Mouse (Mus musculus) cerebral cortex, adult 2 months (tissue): ENCODE data around the gene Slc12a9.

ENCODE experiments used
- WGBS: fragments of 180-500 bp; shearing (Covaris S2); methylation state at CpG from one replicate; pipeline ENCODE4 v1.1.7; 2018; 5-methylcytosine and 5-hydroxymethylcytosine counted together

The Slc12a9 gene

DNA sequence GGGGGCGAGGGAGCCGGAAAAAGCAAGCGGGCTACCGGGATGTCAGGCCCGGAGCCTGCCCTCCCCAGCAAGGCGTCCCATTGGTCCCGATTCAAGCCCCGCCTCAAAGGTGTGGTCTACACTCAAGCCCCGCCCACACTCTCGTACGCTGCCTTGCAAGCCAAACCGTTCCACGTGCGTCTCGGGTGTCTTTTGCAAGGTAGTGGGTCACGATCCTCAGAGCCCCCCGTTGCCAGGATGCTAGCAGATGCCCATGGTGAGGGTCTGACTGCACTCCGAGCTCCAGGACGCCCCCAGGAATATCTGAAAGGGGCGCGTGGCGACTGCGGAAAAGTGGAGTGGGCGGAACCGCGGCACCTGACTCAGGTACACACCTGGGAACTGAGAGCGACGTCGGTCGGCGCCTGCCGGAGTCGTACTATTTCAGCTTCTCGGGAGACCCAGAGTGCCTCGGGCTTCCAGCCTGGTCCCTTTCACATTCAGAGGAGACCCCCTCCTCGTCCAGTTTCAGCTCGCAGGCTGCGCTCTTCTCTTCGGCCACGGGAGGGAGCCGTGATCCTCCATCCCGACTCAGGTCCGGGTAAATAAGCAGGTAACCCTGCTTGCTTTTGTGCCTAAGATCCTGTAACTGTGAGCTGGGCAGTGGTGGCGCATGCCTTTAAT, at the start of gene Slc12a9:
Gene Slc12a9 (minus strand): TSS at position 86 of the 663 bp plus-strand sequence.
- WGBS: 1% methylated on average over 44 of the region's 44 CpGs

DNA sequence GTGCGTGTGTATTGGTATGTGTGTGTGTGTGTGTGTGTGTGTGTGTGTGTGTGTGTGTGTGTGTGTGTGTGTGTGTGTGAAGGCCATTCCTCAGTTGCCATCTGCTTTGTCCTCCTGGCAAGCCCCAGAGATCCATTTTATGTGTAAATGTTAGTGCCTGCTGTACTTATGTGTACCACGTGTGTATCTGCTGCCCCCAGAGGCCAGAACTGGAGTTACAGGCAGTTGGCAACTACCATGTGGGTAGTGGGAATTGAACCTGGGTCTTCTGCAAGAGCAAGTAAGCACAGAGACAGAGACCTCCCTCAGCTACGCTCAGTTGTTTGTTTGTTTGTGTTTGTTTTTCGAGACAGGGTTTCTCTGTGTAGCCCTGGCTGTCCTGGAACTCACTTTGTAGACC, 47.8 kb upstream of the Slc12a9 start:
- WGBS: 58% methylated on average over 4 of the region's 4 CpGs

DNA sequence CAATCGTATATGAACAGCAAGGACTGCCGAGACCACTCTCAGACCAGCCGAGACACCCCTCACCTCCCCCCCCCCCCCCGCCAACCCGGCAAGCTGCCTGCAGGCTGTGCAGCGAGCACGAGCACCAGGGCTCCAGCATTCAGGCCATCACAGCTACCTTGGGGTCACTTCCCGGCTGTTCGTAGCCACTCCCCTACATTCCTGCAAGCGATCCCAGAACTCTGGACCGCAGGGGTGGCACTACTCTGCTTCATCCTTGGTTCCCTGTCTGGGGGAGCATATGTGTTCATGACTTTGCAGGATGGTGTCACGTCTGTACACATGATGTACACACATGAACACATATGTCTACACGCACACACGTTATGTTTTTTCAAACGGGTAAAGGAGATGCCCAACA, 44.2 kb upstream of the Slc12a9 start:
- WGBS: 46% methylated on average over 11 of the region's 15 CpGs

DNA sequence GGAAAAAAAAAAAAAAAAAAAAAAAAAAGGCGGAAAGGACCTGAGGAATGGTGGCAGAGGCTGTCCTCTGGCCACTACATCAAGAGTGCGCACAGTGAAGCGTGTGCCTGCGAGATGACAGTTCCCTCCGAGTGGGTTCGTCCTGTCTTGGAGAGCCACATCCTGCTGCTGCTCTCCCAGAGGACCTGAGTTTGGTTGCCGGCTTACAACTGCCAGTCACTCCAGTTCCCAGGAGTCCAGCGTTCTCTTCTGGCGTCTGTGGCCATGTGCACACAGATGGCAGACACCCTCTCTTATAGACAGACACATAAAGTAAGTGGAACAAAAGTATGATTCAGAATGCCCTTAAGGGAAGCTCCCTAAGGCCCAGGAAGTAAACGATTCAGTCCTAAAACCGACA, 43.8 kb upstream of the Slc12a9 start:
- 42% methylated on average over 10 of the region's 11 CpGs for WGBS

DNA sequence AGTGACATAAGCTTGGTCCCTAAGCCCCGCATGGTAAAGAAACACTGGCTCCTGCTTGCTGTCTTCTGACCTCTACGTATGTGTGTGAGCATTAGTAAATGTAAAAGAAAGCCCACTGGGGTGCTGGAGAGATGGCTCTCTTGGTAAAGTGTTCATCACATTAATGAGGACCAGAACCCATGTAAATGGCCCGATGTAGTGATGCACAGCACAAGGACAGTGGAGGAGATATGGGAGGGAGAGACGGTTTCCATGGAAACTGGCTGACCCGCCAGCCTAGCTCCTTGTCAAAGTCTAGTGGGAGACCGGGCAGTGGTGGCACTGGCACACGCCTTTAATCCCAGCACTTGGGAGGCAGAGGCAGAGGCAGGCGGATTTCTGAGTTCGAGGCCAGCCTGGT, 43.3 kb upstream of the Slc12a9 start:
- 52% methylated on average over 9 of the region's 9 CpGs for WGBS

DNA sequence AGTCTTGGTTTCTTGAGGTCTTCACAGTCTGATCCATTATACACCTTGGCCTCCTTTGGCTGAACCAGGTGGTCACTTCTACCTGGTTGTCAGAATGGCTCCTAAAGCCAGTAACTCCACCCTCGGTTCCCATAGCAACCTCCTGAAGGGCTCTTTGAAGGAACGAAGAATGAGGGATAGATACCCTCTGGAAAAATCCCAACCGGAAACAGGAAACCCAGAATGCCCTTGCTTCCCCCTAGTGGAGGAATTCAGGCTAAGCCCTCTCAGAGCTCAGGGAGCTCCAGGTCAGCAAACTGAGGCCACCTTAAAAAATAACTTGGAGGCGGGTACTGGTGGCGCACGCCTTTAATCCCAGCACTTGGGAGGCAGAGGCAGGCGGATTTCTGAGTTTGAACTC, 42.8 kb upstream of the Slc12a9 start:
- 43% methylated on average over 7 of the region's 7 CpGs for WGBS

DNA sequence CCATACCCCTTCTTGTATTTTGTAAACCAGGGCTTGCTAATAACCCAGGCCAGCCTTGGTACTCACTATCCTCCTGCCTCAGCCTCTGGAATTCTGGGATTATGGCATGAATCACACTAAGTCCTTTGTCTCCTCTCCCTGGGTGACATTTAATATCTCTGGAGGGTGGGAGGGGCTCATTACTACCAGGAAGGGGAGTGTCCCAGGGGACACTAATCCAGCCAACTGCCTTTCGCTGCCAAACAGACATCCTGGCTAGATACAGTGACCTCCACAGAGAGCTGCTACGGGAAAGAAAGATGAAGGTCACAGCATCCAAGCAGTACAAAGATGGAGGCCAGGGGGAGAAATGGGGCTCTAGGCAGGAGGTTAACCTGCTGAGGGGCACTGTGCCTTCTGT, 42.2 kb upstream of the Slc12a9 start:
- 49% methylated on average over 2 of the region's 2 CpGs for WGBS

DNA sequence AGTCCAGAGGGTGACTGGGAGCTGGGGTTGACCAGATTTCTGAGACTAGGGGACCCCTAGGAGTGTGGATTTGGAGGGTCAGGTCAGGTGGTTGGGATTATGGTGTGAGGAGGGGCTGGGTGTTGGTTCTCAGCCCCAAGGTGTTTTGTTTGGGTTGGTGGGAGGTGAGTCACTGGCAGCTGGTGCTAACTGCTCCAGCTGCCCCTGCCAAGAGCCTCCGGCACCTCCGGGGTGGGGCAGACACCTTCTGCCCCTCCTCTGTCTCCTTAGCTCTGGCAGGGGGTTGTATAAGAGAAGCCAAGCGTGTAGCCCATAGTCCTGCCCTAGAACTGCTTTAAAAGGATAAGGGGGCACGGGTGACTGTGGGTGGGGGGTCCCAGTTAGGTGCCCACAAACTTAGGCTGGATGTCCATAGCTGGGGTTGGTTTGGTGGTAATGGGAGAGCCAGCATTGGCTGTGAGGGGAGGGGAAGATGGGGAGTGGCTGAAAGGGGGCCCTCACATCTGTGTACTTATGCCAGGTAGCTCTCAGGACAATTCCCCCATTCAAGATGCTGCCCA, 41.2 kb upstream of the Slc12a9 start:
- WGBS: 89% methylated on average over 4 of the region's 4 CpGs

DNA sequence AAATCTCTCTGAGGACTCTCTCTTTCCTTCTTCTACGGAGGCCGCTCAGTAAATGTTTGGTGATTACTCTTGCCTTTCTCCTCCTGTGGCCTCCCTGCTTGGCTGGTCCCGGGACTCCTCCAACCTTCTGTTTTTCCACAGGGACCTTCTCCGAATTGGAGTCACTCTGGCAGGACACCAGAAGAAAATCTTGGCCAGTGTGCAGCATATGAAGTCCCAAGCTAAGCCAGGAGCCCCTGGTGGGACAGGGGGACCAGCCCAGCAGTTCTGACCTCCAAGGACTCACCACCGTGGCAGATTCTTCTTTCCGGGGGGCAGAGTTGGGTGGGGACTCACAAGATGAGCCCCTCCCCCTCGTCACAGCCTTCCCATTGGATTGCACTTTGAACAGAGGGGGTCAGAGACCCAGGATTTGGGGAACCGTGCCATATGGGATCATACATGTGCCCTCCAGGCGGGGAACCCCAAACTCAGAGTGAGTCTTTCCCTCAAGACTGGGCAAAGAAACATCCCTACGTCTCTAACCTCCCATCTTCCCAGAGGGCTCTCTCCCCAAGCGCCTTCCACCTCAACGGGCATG, 40.1 kb upstream of the Slc12a9 start:
- 79% methylated on average over 12 of the region's 12 CpGs for WGBS

DNA sequence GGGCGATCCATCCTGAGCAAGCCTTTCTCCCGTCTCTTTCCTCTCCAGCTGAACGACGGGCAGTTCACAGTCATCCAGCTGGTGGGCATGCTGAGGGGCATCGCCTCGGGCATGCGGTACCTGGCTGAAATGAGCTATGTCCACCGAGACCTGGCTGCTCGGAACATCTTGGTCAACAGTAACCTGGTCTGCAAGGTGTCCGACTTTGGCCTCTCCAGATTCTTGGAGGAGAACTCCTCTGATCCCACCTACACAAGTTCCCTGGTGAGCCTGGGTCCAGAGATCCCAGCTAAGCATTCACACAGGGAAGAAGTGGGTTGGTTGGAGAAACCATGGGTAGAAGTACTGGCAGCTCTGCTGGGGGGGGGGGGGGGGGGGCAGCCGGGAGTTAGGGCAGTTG, 36.3 kb upstream of the Slc12a9 start:
- WGBS: 95% methylated on average over 10 of the region's 11 CpGs

DNA sequence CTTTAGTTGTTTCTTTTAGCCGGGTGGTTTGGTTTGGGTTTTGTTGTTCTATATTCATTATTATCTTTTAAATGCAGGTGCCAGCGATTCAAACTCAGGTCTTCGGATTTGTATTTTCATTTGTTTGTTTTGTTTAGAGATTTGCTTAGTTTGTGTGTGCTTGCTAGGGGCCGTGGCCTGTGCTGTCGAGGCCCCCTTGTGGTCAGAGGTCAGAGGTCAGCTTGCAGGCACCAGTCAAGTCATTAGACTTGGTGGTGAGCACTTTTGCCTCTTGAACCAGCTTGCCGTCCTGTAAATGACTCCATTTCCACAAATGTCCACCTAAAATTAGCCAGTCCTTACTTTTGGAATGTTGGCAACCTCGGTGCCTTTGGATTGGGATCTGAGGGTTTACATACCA, 25.0 kb upstream of the Slc12a9 start:
- 52% methylated on average over 7 of the region's 7 CpGs for WGBS

DNA sequence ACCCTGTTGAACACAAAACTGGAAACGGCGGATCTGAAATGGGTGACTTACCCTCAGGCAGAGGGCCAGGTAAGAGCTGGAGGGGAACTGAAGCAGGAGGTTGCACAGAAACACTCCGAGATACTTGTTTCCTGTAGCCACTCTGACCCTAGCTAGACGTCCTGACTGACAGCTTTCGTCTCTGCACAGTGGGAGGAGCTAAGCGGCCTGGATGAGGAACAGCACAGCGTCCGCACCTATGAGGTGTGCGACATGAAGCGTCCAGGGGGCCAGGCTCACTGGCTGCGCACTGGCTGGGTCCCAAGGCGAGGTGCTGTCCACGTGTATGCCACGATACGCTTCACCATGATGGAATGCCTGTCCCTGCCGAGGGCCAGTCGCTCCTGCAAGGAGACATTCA, 20.7 kb upstream of the Slc12a9 start:
- 88% methylated on average over 17 of the region's 17 CpGs for WGBS

DNA sequence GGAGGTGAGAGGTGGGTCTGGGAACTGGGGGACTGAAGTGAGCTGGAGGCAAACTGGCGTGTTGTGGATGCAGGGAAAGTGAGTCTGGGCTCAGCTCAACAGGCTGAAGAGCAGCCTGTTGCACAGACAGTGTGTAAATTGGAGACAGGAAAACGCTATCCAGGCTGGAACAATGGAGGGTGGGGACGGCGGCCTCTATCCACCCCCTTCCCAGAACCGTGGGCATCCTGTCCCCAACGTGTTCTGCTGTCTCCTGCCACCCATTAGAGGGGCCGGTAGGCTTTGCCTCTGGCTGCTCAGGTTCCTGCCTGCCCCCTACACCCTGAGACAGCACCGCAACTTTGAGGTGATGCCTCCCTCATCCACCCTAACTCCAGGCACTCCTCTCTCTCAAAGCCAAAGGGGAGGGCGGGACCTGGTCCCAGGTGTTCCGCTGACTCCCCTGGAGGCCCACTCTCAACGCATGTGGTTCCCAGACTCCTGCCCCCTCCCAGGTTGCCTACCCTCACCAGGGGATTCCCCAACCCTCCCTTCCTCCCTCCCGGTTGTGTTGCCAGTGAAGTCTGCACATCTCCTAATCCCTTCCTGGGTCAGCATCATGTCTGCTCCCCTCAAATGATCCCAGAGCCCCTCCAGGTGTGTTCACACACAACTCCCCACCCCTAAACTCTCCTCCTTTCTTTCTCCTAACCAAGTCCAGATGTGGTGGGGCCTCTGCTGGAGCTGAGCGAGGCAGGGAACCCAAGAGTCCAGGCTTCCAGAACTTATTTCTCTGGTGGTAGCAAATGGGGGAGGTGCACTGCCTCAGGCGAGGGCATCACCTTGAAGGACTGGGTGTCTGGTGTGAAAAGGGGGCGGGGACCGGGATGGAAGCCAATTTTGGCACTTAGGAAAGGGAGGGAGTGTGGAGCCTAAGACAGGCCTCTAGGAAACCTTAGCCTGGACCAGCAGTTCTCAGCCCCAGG, 18.9 kb upstream of the Slc12a9 start:
- WGBS: 50% methylated on average over 16 of the region's 16 CpGs

DNA sequence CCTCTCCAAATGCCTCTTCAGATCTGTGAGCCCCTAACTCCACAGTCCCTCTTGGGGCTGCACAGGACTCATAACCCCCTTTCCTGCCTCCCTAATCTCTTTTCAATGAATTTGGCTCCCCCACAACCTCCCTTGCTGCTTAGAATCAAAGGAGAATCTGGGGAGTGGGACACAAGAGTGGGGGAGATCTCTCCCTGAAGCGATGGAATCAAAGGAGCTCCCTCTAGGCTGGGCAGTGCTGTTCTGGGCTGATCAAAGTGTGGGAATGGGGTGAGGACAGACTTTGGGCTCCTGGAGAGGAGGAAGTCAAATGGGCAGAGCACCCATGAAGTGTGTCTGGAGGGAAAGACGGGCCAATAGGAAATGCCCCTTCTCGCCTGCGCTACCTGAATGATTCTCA, 18.0 kb upstream of the Slc12a9 start:
- WGBS: 51% methylated on average over 4 of the region's 4 CpGs

DNA sequence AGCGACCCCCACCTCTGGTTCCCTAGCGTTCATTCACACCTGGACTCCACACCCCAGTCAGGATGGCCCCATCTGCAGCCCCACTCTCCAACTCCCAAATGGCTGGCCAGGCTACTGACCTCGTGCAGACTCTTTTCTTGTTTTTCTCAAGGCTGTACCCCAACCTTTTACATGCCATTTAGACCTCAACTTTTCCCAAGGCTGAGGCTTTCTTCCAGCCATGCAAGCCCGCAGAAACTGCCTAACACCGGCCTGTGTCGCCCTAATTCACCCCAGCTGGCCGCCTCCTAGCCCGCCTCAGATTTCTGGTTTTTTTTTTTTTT, 17.6 kb upstream of the Slc12a9 start:
- 36% methylated on average over 8 of the region's 8 CpGs for WGBS

DNA sequence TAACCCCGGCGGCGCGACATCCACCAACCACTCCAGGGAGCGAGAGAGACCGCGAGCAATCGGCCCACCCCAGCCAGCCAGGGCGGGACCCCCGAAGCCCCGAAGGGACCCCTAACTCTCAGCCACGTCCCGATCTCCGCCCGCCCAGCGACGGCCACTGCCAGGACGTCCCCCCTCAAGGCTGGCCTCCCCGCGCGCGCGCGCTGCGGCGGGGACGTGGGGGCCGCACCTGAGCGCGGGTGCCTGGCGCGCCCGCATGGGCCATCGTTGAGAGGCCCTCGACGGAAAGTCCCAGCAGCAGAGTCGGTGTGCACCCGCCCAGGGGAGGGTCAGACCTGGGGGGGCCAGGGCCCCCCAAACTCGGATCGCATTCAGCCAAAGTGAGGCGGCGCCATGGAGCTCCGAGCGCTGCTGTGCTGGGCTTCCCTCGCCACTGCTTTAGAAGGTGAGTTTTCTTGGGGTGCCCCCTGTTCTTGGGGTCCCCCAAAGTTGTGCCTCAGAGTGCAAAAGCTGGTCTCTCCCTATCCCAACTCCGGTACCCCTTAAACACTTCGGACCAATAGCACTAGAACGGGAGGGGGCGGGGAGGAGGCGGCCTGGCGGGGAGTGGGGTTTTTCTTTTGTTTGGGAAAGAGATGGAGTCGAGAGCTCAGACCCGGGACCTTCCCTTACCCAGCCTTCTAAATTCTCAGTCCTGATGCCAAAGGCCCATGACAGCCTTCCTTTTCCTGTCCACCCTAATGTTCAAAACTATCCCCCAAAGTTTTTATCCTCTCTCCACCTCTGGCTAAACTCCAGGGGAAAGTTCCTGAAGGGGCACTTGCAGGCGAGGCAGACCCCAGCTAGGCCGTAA, 17.0 kb upstream of the Slc12a9 start:
- WGBS: 1% methylated on average over 55 of the region's 55 CpGs

DNA sequence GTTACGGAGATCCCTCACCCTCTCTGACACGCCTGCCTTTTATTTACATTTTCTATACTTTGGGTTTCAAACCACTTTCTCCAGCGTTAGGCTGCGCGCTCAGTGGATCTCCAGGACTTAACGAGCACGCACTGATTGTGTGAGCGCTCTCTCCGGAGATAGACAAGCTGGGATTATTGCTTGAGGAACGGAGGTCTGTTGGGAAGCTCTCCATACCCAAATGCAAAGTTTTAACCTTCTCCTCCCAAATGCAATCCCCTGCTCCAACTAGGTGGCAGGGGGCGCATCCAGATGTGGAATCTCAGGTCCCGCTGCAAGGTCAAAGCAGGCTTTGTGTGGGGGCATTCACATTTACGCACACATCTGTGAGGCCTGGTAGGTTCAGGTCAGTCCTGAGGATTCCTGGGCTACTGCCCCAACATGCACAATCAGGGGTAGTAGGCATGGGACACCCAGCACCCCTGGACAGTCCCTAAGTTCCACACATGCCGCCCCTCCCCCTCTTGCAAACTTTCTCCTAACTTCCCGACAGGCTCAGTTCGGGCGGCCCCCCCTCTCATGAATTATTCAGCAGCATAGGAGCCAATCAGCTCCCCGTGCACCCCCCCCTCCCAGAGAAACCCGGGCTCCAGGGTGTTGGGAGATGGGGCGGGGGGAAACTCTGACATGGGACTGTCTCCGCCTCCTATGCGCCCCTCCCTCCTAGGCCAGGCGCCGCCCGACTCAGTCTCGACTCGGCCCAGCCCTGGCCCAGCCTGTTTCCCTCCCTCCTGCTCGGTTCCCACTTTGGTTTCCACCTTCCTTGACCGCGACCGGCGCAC, 16.2 kb upstream of the Slc12a9 start, which contains the start of gene Ephb4:
Gene Ephb4 (plus strand): TSS at position 726 of the 821 bp plus-strand sequence.
- 2% methylated on average over 31 of the region's 32 CpGs for WGBS

DNA sequence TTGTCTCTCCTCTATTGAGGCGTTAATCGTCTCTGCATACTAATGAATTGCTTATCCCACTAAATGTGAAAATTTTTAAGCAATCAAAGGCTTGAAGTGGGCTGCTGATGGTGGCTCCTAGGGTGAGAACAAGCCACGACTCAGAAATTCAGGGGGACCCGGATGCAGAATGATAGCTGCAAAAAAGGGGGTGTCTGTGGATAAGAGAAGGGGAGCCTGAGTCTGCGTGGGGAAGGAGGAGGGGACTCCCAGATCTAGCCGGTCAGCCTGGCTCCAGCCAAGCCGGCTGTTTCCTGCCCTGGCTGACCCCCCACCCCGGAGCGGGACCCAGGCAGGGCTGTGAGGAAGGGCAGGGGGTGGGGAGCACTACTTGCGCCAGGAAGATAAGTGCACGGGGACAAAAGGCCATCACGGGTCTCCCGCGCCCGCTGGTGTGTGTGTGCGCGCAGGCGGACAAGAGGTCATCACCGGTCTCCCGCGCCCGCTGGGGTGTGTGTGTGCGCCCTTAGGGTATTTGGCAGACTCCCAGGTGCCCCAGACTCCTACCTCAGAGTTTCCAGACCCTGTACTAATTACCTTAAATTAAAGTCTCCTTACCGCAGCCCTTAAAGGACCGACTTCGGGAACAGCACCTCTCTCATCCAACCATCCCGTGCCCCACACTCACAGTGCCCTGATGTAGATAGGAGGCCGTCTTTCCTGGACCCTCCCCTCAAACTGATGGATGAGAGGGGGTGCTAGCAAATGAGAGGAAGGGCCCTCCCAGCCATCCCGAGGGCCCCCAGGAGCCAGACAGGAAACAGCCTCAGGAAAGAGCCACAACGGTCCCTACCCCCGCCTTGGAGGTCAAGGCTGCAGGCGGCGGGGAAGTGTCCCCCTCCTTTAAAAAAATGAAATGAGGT, 15.3 kb upstream of the Slc12a9 start:
- 3% methylated on average over 33 of the region's 33 CpGs for WGBS

DNA sequence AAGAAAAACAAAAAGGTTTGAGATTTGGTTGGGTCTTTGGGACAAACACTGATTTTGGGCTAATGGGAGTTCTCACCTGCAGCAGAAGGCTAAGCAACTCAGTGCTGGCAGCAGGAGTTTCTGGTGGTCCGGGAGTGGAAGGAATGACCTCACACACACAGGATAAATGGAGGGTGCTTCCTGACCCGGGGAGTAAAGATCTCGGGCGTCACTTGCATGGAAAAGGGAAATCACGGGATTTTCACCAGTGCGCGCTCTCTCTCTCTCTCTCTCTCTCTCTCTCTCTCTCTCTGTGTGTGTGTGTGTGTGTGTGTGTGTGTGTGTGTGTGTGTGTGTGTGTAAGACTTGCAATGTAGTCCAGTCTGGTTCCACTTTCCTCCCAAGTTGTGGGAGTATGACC, 14.5 kb upstream of the Slc12a9 start:
- 47% methylated on average over 7 of the region's 7 CpGs for WGBS

DNA sequence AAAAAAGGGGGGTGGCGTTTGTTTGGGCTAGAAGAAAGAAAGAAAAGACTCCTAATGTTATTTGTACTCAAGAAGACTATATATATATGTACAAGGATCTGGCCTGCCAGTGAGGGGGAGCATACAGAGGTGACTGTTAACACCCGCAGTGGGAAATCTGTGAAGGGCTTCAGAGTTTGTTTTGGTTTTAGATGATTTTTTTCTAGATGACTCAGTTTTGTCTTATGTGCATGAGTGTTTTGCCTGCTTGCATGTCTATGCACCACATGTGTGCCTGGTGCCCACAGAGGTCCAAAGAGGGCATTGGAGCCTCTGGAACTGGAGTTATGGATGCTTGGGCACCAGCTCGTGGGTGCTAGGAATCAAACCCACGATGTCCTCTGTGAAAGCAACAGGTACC, 13.6 kb upstream of the Slc12a9 start:
- 90% methylated on average over 4 of the region's 4 CpGs for WGBS
